Mouse (Mus musculus): ENCODE measurements around the gene Efcab12.
A peak's percentile ranks its signal among the peaks of the same experiment; 100 is the strongest.

The Efcab12 gene

DNA sequence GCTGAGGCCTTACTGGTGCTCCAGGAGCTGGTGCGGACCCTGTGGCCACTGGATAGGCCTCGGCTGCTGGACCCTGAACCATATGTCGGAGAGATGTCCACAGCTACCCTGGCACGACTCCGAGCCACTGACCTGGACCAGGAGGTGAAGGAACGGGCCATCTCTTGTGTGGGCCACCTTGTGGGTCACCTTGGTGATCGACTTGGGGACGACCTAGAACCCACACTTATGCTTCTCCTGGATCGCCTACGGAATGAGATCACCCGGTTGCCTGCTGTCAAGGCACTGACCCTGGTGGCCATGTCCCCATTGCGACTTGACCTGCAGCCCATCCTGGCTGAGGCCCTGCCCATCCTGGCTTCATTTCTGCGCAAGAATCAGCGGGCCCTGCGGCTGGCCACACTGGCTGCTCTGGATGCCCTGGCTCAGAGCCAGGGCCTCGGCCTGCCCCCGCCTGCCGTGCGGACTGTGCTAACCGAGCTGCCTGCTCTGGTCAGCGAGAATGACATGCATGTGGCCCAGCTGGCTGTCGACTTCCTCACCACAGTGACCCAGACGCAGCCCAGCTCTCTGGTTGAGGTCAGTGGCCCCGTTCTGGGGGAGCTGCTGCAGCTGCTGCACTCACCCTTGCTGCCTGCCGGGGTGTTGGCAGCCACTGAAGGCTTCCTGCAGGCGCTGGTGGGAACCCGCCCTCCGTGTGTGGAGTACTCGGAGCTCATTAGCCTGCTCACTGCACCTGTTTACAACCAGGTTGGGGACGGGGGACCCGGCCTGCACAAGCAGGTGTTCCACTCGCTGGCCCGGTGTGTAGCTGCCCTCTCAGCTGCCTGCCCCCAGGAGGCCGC is 46.1 kb downstream of the Efcab12 start:
- DNase-seq (ENCODE audit: low read depth, low spot score): peak; percentile 64

DNA sequence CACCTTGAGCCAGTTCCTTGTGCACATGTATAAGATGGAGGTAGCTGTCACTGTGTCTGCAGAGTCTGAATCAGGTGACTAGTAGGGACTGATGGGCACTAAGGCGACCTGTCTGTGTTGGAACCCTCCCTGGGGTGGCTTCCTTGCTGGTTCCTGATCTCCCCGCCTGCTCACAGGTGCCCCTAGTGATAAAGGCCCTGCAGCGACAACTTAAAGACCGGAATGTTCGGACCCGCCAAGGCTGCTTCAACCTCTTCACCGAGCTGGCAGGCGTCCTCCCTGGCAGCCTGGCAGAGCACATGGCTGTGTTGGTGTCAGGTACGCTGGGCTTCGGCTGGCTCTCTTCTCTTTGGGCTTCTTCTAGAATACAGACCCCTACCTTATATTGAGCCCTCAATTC is 47.2 kb downstream of the Efcab12 start:
- DNase-seq (ENCODE audit: low read depth, low spot score): no peak

DNA sequence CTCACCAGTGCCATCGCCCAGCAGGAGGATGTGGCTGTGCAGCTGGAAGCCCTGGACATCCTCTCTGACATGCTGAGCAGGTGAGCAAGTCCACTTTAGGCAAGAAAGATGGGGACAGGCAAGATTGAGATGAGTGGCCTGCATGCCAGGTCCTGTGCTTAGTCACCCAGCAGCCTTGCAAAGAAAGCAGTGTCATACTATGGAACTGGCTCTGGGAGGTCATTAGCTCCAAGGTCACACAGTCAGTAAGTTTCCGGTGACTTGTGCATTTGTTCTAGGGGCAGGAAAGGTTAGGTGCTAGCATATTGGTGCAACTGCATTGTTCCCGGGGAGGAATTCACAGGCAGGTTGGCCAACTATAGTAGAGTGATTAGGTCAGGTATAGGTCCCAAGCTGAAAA is 55.4 kb downstream of the Efcab12 start:
- DNase-seq (ENCODE audit: low read depth, low spot score): no peak

GRCm38 (mm10) chr6:115776363-115776762 is 61.8 kb downstream of the Efcab12 start:
- DNase-seq (ENCODE audit: low read depth, low spot score): no peak

- peak; percentile 82 for DNase-seq (ENCODE audit: low read depth, low spot score)
Measured at GRCm38 (mm10) chr6:115775838-115776237, 62.4 kb downstream of the Efcab12 start.

DNA sequence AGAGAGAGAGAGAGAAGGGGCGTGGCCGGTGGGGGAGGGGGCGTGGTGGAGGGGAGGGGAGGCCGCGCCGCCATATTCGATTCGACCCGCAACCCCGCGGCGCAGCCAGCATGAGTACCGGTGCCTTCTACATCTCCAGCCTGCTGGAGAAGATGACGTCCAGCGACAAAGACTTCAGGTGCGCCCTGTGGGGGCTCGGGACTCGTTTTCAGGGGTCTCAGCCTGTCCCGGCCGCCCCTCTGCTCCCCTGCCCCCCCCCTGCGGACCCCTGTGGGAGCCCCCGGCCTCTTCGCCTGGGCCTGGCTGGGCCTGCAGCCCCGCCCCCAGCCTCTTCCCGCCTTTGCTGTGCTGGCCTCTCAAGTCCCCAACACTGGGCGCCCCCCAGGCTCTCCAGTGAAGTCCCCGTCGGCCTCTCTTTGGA is 63.7 kb downstream of the Efcab12 start, which contains the start of gene Cand2:
Gene Cand2 (plus strand): TSS at position 38 of the 421 bp plus-strand sequence.
- peak; percentile 25 for DNase-seq (ENCODE audit: low read depth, low spot score)

DNA sequence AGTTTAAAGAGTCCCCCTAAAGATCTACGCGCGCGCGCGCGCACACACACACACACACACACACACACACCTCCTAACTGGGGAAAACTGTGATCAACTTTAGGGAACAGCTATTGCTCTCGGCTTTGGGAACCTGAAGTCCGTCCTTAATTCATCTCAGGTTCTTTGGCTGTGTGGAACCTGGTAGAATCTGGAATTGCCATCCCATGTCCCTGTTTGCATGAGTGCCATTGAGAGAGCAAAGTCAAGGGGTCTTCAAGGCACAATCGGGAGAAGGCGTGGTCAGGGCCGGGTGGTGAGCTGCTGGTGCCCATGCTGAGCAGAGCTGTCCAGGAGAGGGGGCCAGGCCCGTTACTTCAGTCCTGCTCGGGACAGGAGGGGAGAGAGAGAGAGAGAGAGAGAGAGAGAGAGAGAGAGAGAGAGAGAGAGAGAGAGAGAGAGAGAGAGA is 64.2 kb downstream of the Efcab12 start:
- peak; percentile 22 for DNase-seq (ENCODE audit: low read depth, low spot score)

- no peak for DNase-seq (ENCODE audit: low read depth, low spot score)
Measured at GRCm38 (mm10) chr6:115772604-115773003, 65.6 kb downstream of the Efcab12 start.

- no peak for DNase-seq (ENCODE audit: low read depth, low spot score)
Measured at GRCm38 (mm10) chr6:115772201-115772600, 66.0 kb downstream of the Efcab12 start.

- no peak for DNase-seq (ENCODE audit: low read depth, low spot score)
Measured at GRCm38 (mm10) chr6:115770852-115771251, 67.4 kb downstream of the Efcab12 start.

DNA sequence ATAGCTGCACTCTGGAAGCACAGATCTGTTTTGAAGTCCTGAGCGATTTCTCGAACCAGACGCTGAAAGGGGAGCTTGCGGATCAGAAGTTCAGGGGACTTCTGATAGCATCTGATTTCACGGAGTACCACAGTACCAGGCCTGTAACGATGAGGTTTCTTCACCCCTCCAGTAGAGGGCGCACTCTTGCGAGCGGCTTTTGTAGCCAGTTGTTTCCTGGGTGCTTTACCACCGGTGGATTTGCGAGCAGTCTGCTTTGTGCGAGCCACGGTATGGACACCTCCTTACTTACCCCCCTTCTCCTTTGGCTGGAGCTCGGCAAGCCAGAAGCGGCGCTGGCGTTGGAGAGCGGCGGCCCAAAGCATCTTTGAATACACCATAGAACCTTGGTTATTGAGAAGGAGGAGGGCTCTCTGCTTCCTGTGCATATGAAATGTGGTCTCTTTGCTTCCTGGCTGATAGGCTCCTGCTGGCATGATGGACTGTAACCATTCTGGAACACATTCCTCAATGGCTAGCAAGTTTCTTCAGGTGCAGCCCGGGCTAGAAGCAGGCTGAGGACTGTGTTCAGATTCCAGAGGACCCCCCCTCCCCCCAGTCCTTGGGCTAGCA is 68.0 kb downstream of the Efcab12 start:
- no peak for DNase-seq (ENCODE audit: low read depth, low spot score)

- DNase-seq (ENCODE audit: low read depth, low spot score): no peak
Measured at GRCm38 (mm10) chr6:115768207-115768606, 70.0 kb downstream of the Efcab12 start.

DNA sequence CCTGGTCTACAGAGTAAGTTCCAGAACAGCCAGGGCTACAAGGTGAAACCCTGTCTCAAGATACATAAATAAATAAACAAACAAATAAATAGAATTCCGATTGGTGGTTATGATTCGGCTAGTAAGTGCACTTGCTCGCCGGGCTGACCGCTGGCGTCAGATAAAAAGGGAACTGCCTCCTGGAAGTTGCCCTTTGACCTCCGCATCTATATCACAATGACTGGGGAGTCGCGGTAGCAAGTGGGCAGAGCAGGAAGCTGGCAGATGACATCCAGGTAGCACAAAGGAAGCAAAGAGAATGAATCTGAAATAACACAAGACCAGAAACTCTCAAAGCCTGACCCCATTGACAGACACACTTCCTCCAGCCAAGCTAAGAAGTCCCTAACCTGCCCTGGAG is 70.9 kb downstream of the Efcab12 start:
- DNase-seq (ENCODE audit: low read depth, low spot score): no peak

GRCm38 (mm10) chr6:115764179-115764578 is 74.0 kb downstream of the Efcab12 start:
- peak; percentile 45 for DNase-seq (ENCODE audit: low read depth, low spot score)

DNA sequence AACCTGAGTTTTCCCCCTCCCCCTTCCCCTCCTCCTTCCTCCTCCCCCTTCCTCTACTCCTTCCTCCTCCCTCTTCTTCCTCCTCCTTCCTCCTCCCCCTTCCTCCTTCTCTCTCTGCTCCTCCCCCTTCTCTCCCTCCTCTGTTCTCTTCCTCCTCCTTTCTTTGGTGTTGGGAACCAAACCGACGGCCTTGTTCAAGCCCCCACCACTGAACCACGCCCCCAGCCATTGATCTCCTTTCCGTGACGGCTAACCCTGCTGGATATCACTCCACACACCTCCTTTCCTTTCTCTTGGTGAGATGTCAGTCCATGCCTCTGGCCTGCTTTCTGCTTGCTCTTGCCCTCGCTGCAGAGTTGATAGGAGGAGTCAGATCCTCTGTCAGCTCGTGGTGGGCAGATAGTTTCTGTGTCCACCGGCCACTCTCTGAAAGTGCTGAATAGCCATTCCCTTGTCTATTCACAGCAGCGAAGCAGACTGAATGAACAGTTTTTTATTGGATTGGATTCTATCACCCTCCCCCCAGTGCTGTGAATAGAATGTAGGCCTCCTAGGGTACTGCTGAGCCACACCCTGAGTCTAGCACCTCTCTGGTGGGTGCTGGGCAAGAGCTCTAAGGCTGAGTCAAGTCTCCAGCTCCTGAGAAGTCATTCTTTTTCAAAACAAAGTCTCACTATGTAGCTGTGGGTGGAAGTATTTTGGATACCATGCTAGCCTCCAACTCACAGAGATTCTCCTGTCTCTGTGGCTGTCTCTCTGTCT is 76.0 kb downstream of the Efcab12 start, which contains the start of gene Tmem40:
Gene Tmem40 (minus strand): TSS at position 416 of the 762 bp plus-strand sequence.
- DNase-seq (ENCODE audit: low read depth, low spot score): peak; percentile 79

DNA sequence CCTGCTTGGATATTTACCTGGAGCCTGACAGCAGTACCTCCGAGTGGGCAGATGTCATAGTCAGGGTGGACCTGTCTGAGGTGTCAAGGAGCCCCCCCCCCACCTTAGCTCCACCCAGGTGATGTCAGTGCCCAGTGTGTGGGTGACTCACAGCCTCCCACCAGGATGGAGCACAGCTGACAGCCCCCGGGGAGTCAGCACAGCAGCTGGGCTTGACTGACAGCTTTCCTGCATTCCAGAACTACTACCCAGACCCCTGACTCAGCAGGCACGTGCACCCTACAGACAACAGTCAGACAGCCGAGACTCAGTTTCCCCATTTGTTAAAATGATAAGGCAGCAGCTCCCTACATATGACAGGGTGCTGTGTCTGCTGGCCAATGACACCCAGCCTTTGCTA is 77.2 kb downstream of the Efcab12 start:
- no peak for DNase-seq (ENCODE audit: low read depth, low spot score)

All from brain, adult 2 months (tissue).